In genomic region chr16:4850361-4850760, GRCm38 (mm10) we compare ENCODE assay signal across 18 mouse cellular contexts. TPM values are rescaled to one million over a fixed set of nuclear protein-coding genes. Genes with fewer than 3 reads are reported as not detected.
DNase-seq lines count a peak whose midpoint lies in the region; ATAC-seq and TF ChIP-seq lines count a peak whose summit lies in the region.
"Had no signal": no experiment of that assay in that cellular context is flagged by ENCODE, and none has a peak within 500 bp of the region (broad histone marks: within the 10 kb centered on the region; RNA-seq: fewer than 3 reads in every experiment).

No protein-coding gene starts in this region.

- ATAC-seq in intestine, embryonic 14.5 days (replicated peaks; ENCODE audit: low FRiP score, low TSS enrichment, low read depth), result no peak
- ATAC-seq in intestine, postnatal 0 days, result no peak
- ATAC-seq in hindbrain, embryonic 13.5 days (ENCODE audit: low FRiP score), result no peak
- no peak for ATAC-seq in forebrain, embryonic 13.5 days

- H3K4me3 ChIP-seq in intestine, embryonic 14.5 days (ENCODE audit: low read depth, low read length), result no peak overlapping the region
- H3K4me3 ChIP-seq in intestine, postnatal 0 days (ENCODE audit: low read depth, low read length), result no peak overlapping the region
- no peak overlapping the region for H3K4me3 ChIP-seq in myocyte
- no peak overlapping the region for H3K4me3 ChIP-seq in hindbrain, embryonic 13.5 days
- H3K4me3 ChIP-seq in forebrain, embryonic 13.5 days, result no peak overlapping the region
- H3K4me3 ChIP-seq: embryonic facial prominence, embryonic 12.5 days; forebrain, embryonic 10.5 days; heart, embryonic 13.5 days; hindbrain, embryonic 15.5 days; limb, embryonic 10.5 days; liver, embryonic 15.5 days had no signal

- no peak overlapping the region for H3K4me2 ChIP-seq in intestine, embryonic 14.5 days (ENCODE audit: low read length)
- H3K4me2 ChIP-seq in intestine, postnatal 0 days (replicated peaks; ENCODE audit: low read depth), result no peak overlapping the region
- peak overlapping the region; percentile 25 for H3K4me2 ChIP-seq in myocyte (ENCODE audit: low read depth)
- H3K4me2 ChIP-seq in hindbrain, embryonic 13.5 days, result no peak overlapping the region
- H3K4me2 ChIP-seq in forebrain, embryonic 13.5 days, result no peak overlapping the region
- H3K4me2 ChIP-seq: embryonic facial prominence, embryonic 12.5 days; heart, embryonic 13.5 days; hindbrain, embryonic 15.5 days; liver, embryonic 15.5 days had no signal

- H3K9ac ChIP-seq in intestine, embryonic 14.5 days (ENCODE audit: low read length), result no peak overlapping the region
- H3K9ac ChIP-seq in intestine, postnatal 0 days (ENCODE audit: low read depth, low read length), result no peak overlapping the region
- H3K9ac ChIP-seq in hindbrain, embryonic 13.5 days, result no peak overlapping the region
- H3K9ac ChIP-seq in forebrain, embryonic 13.5 days, result no peak overlapping the region
- H3K9ac ChIP-seq: embryonic facial prominence, embryonic 12.5 days; heart, embryonic 13.5 days; hindbrain, embryonic 15.5 days; liver, embryonic 15.5 days had no signal

- H3K36me3 ChIP-seq in intestine, embryonic 14.5 days (ENCODE audit: control insufficient read depth, insufficient read depth, low read length), result no peaks in the 10 kb centered on the region
- no peaks in the 10 kb centered on the region for H3K36me3 ChIP-seq in intestine, postnatal 0 days (ENCODE audit: control insufficient read depth, insufficient read depth)
- no peaks in the 10 kb centered on the region for H3K36me3 ChIP-seq in myocyte (ENCODE audit: control insufficient read depth, insufficient read depth)
- no peaks in the 10 kb centered on the region for H3K36me3 ChIP-seq in hindbrain, embryonic 13.5 days
- H3K36me3 ChIP-seq in forebrain, embryonic 13.5 days (ENCODE audit: poor library complexity, severe bottlenecking), result no peaks in the 10 kb centered on the region
- H3K36me3 ChIP-seq: embryonic facial prominence, embryonic 12.5 days; forebrain, embryonic 10.5 days; heart, embryonic 13.5 days; hindbrain, embryonic 15.5 days; limb, embryonic 10.5 days; liver, embryonic 15.5 days had no signal

- no peaks in the 10 kb centered on the region for H3K79me2 ChIP-seq in myocyte (ENCODE audit: control insufficient read depth, insufficient read depth)

- DNase-seq in intestine, embryonic 14.5 days (ENCODE audit: low spot score), result no peak
- DNase-seq in adrenal gland, postnatal 10 days, result peak; percentile 68
- DNase-seq in gastrocnemius, postnatal 14 days, result peak; percentile 45
- DNase-seq: cerebellum, postnatal 25 days; kidney, postnatal 4 days; layer of hippocampus, postnatal 36 days; thymus, postnatal 25 days had no signal

- H3K9me3 ChIP-seq in intestine, embryonic 14.5 days (ENCODE audit: control insufficient read depth, low read length), result no peaks in the 10 kb centered on the region
- no peaks in the 10 kb centered on the region for H3K9me3 ChIP-seq in intestine, postnatal 0 days (ENCODE audit: control insufficient read depth)
- no peaks in the 10 kb centered on the region for H3K9me3 ChIP-seq in hindbrain, embryonic 13.5 days
- no peaks in the 10 kb centered on the region for H3K9me3 ChIP-seq in forebrain, embryonic 13.5 days (replicated peaks)
- H3K9me3 ChIP-seq: embryonic facial prominence, embryonic 12.5 days; forebrain, embryonic 10.5 days; heart, embryonic 13.5 days; hindbrain, embryonic 15.5 days; limb, embryonic 10.5 days; liver, embryonic 15.5 days had no signal

- TF ChIP-seq POLR2A in myocyte (IDR thresholded peaks at IDR 0.05; ENCODE audit: insufficient read length, low read depth), result peak; percentile 28

- H3K27me3 ChIP-seq in intestine, embryonic 14.5 days (replicated peaks; ENCODE audit: control insufficient read depth, insufficient read depth, low read length), result no peaks in the 10 kb centered on the region
- H3K27me3 ChIP-seq in intestine, postnatal 0 days (replicated peaks; ENCODE audit: control insufficient read depth, insufficient read depth, low read length), result no peaks in the 10 kb centered on the region
- H3K27me3 ChIP-seq in myocyte (ENCODE audit: control insufficient read depth, insufficient read depth, insufficient read length), result no peaks in the 10 kb centered on the region
- H3K27me3 ChIP-seq in hindbrain, embryonic 13.5 days, result no peaks in the 10 kb centered on the region
- H3K27me3 ChIP-seq in forebrain, embryonic 13.5 days, result no peaks in the 10 kb centered on the region
- H3K27me3 ChIP-seq: embryonic facial prominence, embryonic 12.5 days; heart, embryonic 13.5 days; hindbrain, embryonic 15.5 days had no signal

- TF ChIP-seq CTCF in intestine, postnatal 0 days (IDR thresholded peaks at IDR 0.05; ENCODE audit: low read depth), result no peak

- H3ac ChIP-seq in myocyte (ENCODE audit: control insufficient read depth, insufficient read length), result no peak overlapping the region

- intact Hi-C loops in gastrocnemius, postnatal 14 days (cut with DNase I; ENCODE audit: low total_unique reads), result no loop called here

- WGBS in intestine, embryonic 14.5 days, result 61% methylated on average over 7 of the region's 7 CpGs
- WGBS in intestine, postnatal 0 days, result 68% methylated on average over 7 of the region's 7 CpGs
- WGBS in hindbrain, embryonic 13.5 days, result 82% methylated on average over 7 of the region's 7 CpGs
- 78% methylated on average over 7 of the region's 7 CpGs for WGBS in forebrain, embryonic 13.5 days

- peaks cover 13% of the 10 kb centered on the region for H3K4me1 ChIP-seq in intestine, embryonic 14.5 days (replicated peaks; ENCODE audit: control insufficient read depth, insufficient read depth, low read length)
- no peaks in the 10 kb centered on the region for H3K4me1 ChIP-seq in intestine, postnatal 0 days (replicated peaks; ENCODE audit: control insufficient read depth, insufficient read depth, low read length)
- H3K4me1 ChIP-seq in hindbrain, embryonic 13.5 days (replicated peaks), result no peaks in the 10 kb centered on the region
- no peaks in the 10 kb centered on the region for H3K4me1 ChIP-seq in forebrain, embryonic 13.5 days
- H3K4me1 ChIP-seq: forebrain, embryonic 10.5 days; hindbrain, embryonic 15.5 days; liver, embryonic 15.5 days had no signal

- H3K27ac ChIP-seq in intestine, embryonic 14.5 days (ENCODE audit: low read depth), result peak overlapping the region; percentile 49; the same call in 1 of the 2 replicates
- H3K27ac ChIP-seq in intestine, postnatal 0 days (ENCODE audit: low read depth, low read length), result no peak overlapping the region
- H3K27ac ChIP-seq in hindbrain, embryonic 13.5 days, result no peak overlapping the region
- no peak overlapping the region for H3K27ac ChIP-seq in forebrain, embryonic 13.5 days
- H3K27ac ChIP-seq: embryonic facial prominence, embryonic 12.5 days; forebrain, embryonic 10.5 days; heart, embryonic 13.5 days; hindbrain, embryonic 15.5 days; limb, embryonic 10.5 days; liver, embryonic 15.5 days had no signal

TF ChIP-seq in myocyte, 11 proteins besides CTCF, POLR2A, EP300 and RAD21:
- TF ChIP-seq MAX (IDR thresholded peaks at IDR 0.05; ENCODE audit: low read depth) (no peak), TCF3 (IDR thresholded peaks at IDR 0.05; ENCODE audit: insufficient read length, low read depth) (peak; percentile 69), TCF12 (IDR thresholded peaks at IDR 0.05; ENCODE audit: insufficient read depth, poor library complexity, severe bottlenecking) (peak; percentile 58), MYOG (IDR thresholded peaks at IDR 0.05; ENCODE audit: control insufficient read depth in 1 of 3, insufficient read depth in 1 of 3, insufficient read length in 2 of 3, low read depth in 2 of 3) (peak; percentile 74 to 96 (median 82)), CEBPB (IDR thresholded peaks at IDR 0.05; ENCODE audit: insufficient read depth, poor library complexity, severe bottlenecking) (peak; percentile 92), POLR2AphosphoS2 (IDR thresholded peaks at IDR 0.05; ENCODE audit: insufficient read length, low read depth) (no peak), USF1 (IDR thresholded peaks at IDR 0.05; ENCODE audit: low read depth) (no peak), MYOD1 (IDR thresholded peaks at IDR 0.05; ENCODE audit: control insufficient read depth in 1 of 3, insufficient read length in 2 of 3, low read depth in 2 of 3) (peak; percentile 41 to 95 (median 88))

RNA-seq across cellular contexts. Expression of gene 4930562C15Rik, which starts 15.1 kb away (rescaled TPM):
- 0.43 and 0.55 TPM in 2 replicates for polyA plus RNA-seq in intestine, embryonic 14.5 days (2014; fragmentation: Nextera tagmentation; extraction: Ambion mirVana)
- not detected in 2 replicates for polyA plus RNA-seq in intestine, postnatal 0 days (2015; fragmentation: Nextera tagmentation; extraction: Ambion mirVana)
- not detected for total RNA-seq in adrenal gland, postnatal 10 days (2021)
- not detected for total RNA-seq in gastrocnemius, postnatal 14 days (2021)
- polyA plus RNA-seq in myocyte (2012; fragmentation: generic; extraction: Trizol), result 0.08 TPM
- 0.65 TPM in 2 replicates for polyA plus RNA-seq in hindbrain, embryonic 13.5 days (2015; fragmentation: Nextera tagmentation; extraction: Ambion mirVana)
- 0.37 and 0.39 TPM in 2 replicates for polyA plus RNA-seq in forebrain, embryonic 13.5 days (2015; fragmentation: Nextera tagmentation; extraction: Ambion mirVana)
- total RNA-seq: layer of hippocampus, postnatal 36 days; megakaryocyte-erythroid progenitor cell, adult 5-6 weeks had no signal

RNA-seq across cellular contexts. Expression of gene Ubald1, which starts 29.8 kb away (rescaled TPM):
- 39.3 and 40.6 TPM in 2 replicates for polyA plus RNA-seq in intestine, embryonic 14.5 days (2014; fragmentation: Nextera tagmentation; extraction: Ambion mirVana)
- 22.9 and 24.9 TPM in 2 replicates for polyA plus RNA-seq in intestine, postnatal 0 days (2015; fragmentation: Nextera tagmentation; extraction: Ambion mirVana)
- 10 to 100 TPM; 29.2 to 31.3 TPM for total RNA-seq in adrenal gland, postnatal 10 days (2021)
- 10 to 100 TPM; 25.2 to 26.1 TPM for total RNA-seq in gastrocnemius, postnatal 14 days (2021)
- polyA plus RNA-seq in myocyte (2012; fragmentation: generic; extraction: Trizol), result 79.5 TPM
- polyA plus RNA-seq in hindbrain, embryonic 13.5 days (2015; fragmentation: Nextera tagmentation; extraction: Ambion mirVana), result 53.7 and 54.1 TPM in 2 replicates
- polyA plus RNA-seq in forebrain, embryonic 13.5 days (2015; fragmentation: Nextera tagmentation; extraction: Ambion mirVana), result 33.9 and 35.1 TPM in 2 replicates

RNA-seq across cellular contexts. Expression of gene Mgrn1, which starts 35.7 kb away (rescaled TPM):
- 83.7 and 87.6 TPM in 2 replicates for polyA plus RNA-seq in intestine, embryonic 14.5 days (2014; fragmentation: Nextera tagmentation; extraction: Ambion mirVana)
- polyA plus RNA-seq in intestine, postnatal 0 days (2015; fragmentation: Nextera tagmentation; extraction: Ambion mirVana), result 57.8 and 62.8 TPM in 2 replicates
- 100 to 1,000 TPM in 1 of 2 experiments, 10 to 100 TPM in 1; 88.0 to 106 TPM for total RNA-seq in adrenal gland, postnatal 10 days (2021)
- 10 to 100 TPM; 46.7 to 51.9 TPM for total RNA-seq in gastrocnemius, postnatal 14 days (2021)
- polyA plus RNA-seq in myocyte (2012; fragmentation: generic; extraction: Trizol), result 59.3 TPM
- 107 and 115 TPM in 2 replicates for polyA plus RNA-seq in hindbrain, embryonic 13.5 days (2015; fragmentation: Nextera tagmentation; extraction: Ambion mirVana)
- polyA plus RNA-seq in forebrain, embryonic 13.5 days (2015; fragmentation: Nextera tagmentation; extraction: Ambion mirVana), result 79.0 and 86.4 TPM in 2 replicates
